Mouse (Mus musculus): ENCODE measurements around the gene Epha4. TPM values are rescaled to one million over a fixed set of nuclear protein-coding genes. Genes with fewer than 3 reads are reported as not detected.

The Epha4 gene
- polyA plus RNA-seq, 1 experiment = 8.5 TPM

DNA sequence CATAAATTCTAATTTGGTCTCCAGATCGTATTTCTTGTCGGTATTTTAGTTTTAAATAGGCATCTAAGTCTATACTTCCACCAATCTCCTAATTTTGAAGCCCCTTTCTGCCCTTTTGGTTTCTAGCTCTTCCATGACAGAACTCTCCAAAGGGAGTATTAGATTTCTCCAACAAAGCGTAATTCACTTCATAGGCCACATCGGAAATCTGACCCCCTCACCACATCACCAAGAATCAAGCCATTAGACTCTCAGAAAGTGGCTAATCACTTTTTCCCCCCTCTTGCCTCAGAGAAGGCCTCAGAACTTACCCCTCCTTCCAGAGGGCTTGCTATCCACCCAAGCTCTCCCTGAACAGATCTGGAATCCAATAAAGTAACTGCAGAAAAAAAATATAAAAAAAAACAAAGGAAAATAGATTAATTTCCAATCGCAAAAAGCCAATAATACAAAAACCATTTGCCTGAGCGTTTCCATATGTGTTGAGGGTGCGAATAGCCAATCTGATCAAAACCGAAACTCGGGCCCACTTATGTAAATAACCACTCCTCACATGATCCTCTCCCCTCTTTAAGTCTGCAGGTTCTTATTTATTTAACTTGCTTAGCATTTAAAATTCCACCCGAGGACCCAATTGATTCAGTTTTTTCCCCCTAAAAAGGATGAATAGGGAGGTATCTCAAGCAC, 3.4 kb downstream of the Epha4 start:
- TF ChIP-seq CTCF (IDR thresholded peaks at IDR 0.05; ENCODE audit: low read depth, low read length) (no peak), POLR2A (IDR thresholded peaks at IDR 0.05; ENCODE audit: insufficient read depth, low read length) (no peak), EP300 (IDR thresholded peaks at IDR 0.05; ENCODE audit: insufficient read depth, low read depth, low read length) (no peak)
- H3K27me3 ChIP-seq (ENCODE audit: control insufficient read depth, insufficient read depth, low read length, poor library complexity, severe bottlenecking) = no peaks in the 10 kb centered on the region
- H3K4me1 ChIP-seq (ENCODE audit: control insufficient read depth, insufficient read depth, low read length) = no peaks in the 10 kb centered on the region
- H3K9me3 ChIP-seq (replicated peaks; ENCODE audit: control insufficient read depth, insufficient read depth, low read length, poor library complexity, severe bottlenecking) = no peaks in the 10 kb centered on the region
- no peak overlapping the region for H3K4me3 ChIP-seq (ENCODE audit: low read depth, low read length)
- no peaks in the 10 kb centered on the region; the same call in 1 of the 2 replicates for H3K36me3 ChIP-seq (ENCODE audit: control insufficient read depth, insufficient read depth, low read length, poor library complexity, severe bottlenecking)
- H3K27ac ChIP-seq (ENCODE audit: insufficient read depth, low read length) = no peak overlapping the region
- no peak overlapping the region for H3K9ac ChIP-seq (ENCODE audit: low read depth, poor library complexity, severe bottlenecking)

GRCm38 (mm10) chr1:77510623-77511022, 4.3 kb downstream of the Epha4 start:
- Histone ChIP-seq H3K4me1 (ENCODE audit: control insufficient read depth, insufficient read depth, low read length) (no peaks in the 10 kb centered on the region), H3K9ac (ENCODE audit: low read depth, poor library complexity, severe bottlenecking) (no peak overlapping the region), H3K9me3 (replicated peaks; ENCODE audit: control insufficient read depth, insufficient read depth, low read length, poor library complexity, severe bottlenecking) (no peaks in the 10 kb centered on the region), H3K4me3 (ENCODE audit: low read depth, low read length) (no peak overlapping the region), H3K36me3 (ENCODE audit: control insufficient read depth, insufficient read depth, low read length, poor library complexity, severe bottlenecking) (no peaks in the 10 kb centered on the region; the same call in 1 of the 2 replicates), H3K27me3 (ENCODE audit: control insufficient read depth, insufficient read depth, low read length, poor library complexity, severe bottlenecking) (no peaks in the 10 kb centered on the region), H3K27ac (ENCODE audit: insufficient read depth, low read length) (no peak overlapping the region)
- no peak for TF ChIP-seq EP300 (IDR thresholded peaks at IDR 0.05; ENCODE audit: insufficient read depth, low read depth, low read length)

DNA sequence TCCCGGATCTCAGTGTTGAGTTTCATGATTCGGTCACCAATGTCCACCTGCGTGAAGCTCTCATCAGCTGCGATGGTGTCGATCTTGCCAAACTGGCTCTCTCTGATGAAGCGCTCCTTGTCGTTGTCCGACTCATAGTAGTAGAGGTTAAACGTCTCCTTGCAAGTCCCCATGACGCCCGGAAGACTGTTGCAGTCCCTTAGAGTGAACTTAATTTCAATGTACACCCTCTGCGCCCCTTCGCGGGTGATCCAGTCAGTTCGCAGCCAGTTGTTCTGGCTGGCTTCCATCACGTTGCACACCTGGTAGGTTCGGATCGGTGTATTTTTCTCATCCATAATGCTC, 8.1 kb downstream of the Epha4 start:
- H3K27me3 ChIP-seq (ENCODE audit: control insufficient read depth, insufficient read depth, low read length, poor library complexity, severe bottlenecking) = no peaks in the 10 kb centered on the region
- no peaks in the 10 kb centered on the region; the same call in 1 of the 2 replicates for H3K36me3 ChIP-seq (ENCODE audit: control insufficient read depth, insufficient read depth, low read length, poor library complexity, severe bottlenecking)
- no peak overlapping the region for H3K4me3 ChIP-seq (ENCODE audit: low read depth, low read length)
- TF ChIP-seq EP300 (IDR thresholded peaks at IDR 0.05; ENCODE audit: insufficient read depth, low read depth, low read length) = no peak
- no peak for TF ChIP-seq CTCF (IDR thresholded peaks at IDR 0.05; ENCODE audit: low read depth, low read length)
- TF ChIP-seq POLR2A (IDR thresholded peaks at IDR 0.05; ENCODE audit: insufficient read depth, low read length) = no peak
- peaks cover 2% of the 10 kb centered on the region for H3K4me1 ChIP-seq (ENCODE audit: control insufficient read depth, insufficient read depth, low read length)
- no peak overlapping the region for H3K9ac ChIP-seq (ENCODE audit: low read depth, poor library complexity, severe bottlenecking)
- no peaks in the 10 kb centered on the region for H3K9me3 ChIP-seq (replicated peaks; ENCODE audit: control insufficient read depth, insufficient read depth, low read length, poor library complexity, severe bottlenecking)
- H3K27ac ChIP-seq (ENCODE audit: insufficient read depth, low read length) = no peak overlapping the region

DNA sequence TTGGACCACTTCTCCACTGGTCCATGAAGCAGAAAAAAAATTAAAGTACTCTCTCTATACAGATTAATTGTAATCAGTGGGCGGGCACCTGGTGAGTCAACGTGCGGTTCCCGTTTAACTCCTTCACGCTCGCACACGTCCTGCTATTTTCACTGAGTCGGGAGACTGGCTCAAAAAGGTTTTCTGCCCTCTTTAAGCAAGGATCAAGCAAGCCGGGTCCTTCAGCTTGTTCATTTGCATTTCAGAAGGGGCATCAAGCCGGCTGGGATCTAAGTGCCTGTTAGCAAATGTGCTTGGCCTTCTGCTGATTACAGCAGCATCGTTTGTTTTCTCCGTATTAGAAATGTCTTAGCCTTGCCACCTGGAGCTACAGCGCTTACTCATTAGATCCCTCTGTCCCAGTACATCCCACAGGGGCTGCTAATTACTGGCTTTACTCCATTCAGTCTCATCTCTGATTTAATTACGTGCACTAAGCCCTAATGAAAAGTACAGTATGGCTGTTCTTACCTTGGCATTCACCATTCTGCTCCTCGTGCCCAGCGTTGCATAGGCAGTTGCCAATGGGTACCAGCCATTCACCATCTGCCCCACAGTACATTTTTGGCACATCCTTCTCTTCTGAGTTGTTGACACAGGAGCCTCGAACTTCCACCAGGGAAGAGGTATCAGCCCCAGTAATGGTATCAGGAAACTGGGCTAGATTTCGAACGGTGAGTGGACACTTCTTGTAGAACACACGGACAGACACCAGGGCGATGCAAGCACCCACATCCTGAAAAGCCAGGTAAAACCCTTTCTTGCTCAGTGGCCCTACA, 8.6 kb downstream of the Epha4 start:
- TF ChIP-seq CTCF (IDR thresholded peaks at IDR 0.05; ENCODE audit: low read depth, low read length) = no peak
- no peak for TF ChIP-seq EP300 (IDR thresholded peaks at IDR 0.05; ENCODE audit: insufficient read depth, low read depth, low read length)
- no peak for TF ChIP-seq POLR2A (IDR thresholded peaks at IDR 0.05; ENCODE audit: insufficient read depth, low read length)
- Histone ChIP-seq H3K4me3 (ENCODE audit: low read depth, low read length) (no peak overlapping the region), H3K9me3 (replicated peaks; ENCODE audit: control insufficient read depth, insufficient read depth, low read length, poor library complexity, severe bottlenecking) (no peaks in the 10 kb centered on the region), H3K27ac (ENCODE audit: insufficient read depth, low read length) (no peak overlapping the region), H3K27me3 (ENCODE audit: control insufficient read depth, insufficient read depth, low read length, poor library complexity, severe bottlenecking) (no peaks in the 10 kb centered on the region), H3K36me3 (ENCODE audit: control insufficient read depth, insufficient read depth, low read length, poor library complexity, severe bottlenecking) (no peaks in the 10 kb centered on the region; the same call in 1 of the 2 replicates), H3K4me1 (ENCODE audit: control insufficient read depth, insufficient read depth, low read length) (peaks cover 2% of the 10 kb centered on the region), H3K9ac (ENCODE audit: low read depth, poor library complexity, severe bottlenecking) (no peak overlapping the region)

GRCm38 (mm10) chr1:77505263-77505662, 9.6 kb downstream of the Epha4 start:
- H3K4me3 ChIP-seq (ENCODE audit: low read depth, low read length) = no peak overlapping the region
- H3K27ac ChIP-seq (ENCODE audit: insufficient read depth, low read length) = no peak overlapping the region
- no peaks in the 10 kb centered on the region for H3K9me3 ChIP-seq (replicated peaks; ENCODE audit: control insufficient read depth, insufficient read depth, low read length, poor library complexity, severe bottlenecking)
- H3K4me1 ChIP-seq (ENCODE audit: control insufficient read depth, insufficient read depth, low read length) = peaks cover 2% of the 10 kb centered on the region
- H3K27me3 ChIP-seq (ENCODE audit: control insufficient read depth, insufficient read depth, low read length, poor library complexity, severe bottlenecking) = no peaks in the 10 kb centered on the region
- no peaks in the 10 kb centered on the region; the same call in 1 of the 2 replicates for H3K36me3 ChIP-seq (ENCODE audit: control insufficient read depth, insufficient read depth, low read length, poor library complexity, severe bottlenecking)
- H3K9ac ChIP-seq (ENCODE audit: low read depth, poor library complexity, severe bottlenecking) = no peak overlapping the region
- TF ChIP-seq CTCF (IDR thresholded peaks at IDR 0.05; ENCODE audit: low read depth, low read length) = no peak

DNA sequence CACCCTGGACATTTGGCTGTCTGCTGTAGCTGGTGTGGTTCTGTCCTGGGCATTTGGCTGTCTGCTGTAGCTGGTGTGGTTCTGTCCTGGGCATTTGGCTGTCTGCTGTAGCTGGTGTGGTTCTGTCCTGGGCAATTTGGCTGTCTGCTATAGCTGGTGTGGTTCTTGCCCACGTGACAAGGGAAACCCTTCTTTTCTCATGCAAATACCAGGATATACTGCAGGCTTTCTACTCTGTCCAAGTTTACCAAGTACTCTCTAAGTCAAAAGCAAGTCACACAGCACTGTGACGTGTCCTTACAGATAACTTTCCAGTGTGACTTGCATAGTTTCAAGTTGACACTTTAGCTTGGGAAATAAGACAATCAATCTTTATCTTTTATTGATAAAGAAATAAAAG, 10.1 kb downstream of the Epha4 start:
- TF ChIP-seq POLR2A (IDR thresholded peaks at IDR 0.05; ENCODE audit: insufficient read depth, low read length) = no peak
- no peak for TF ChIP-seq EP300 (IDR thresholded peaks at IDR 0.05; ENCODE audit: insufficient read depth, low read depth, low read length)
- no peak for TF ChIP-seq CTCF (IDR thresholded peaks at IDR 0.05; ENCODE audit: low read depth, low read length)
- H3K36me3 ChIP-seq (ENCODE audit: control insufficient read depth, insufficient read depth, low read length, poor library complexity, severe bottlenecking) = no peaks in the 10 kb centered on the region; the same call in 1 of the 2 replicates
- no peak overlapping the region for H3K4me3 ChIP-seq (ENCODE audit: low read depth, low read length)
- H3K9me3 ChIP-seq (replicated peaks; ENCODE audit: control insufficient read depth, insufficient read depth, low read length, poor library complexity, severe bottlenecking) = no peaks in the 10 kb centered on the region
- no peak overlapping the region for H3K27ac ChIP-seq (ENCODE audit: insufficient read depth, low read length)
- H3K4me1 ChIP-seq (ENCODE audit: control insufficient read depth, insufficient read depth, low read length) = peaks cover 4% of the 10 kb centered on the region
- no peak overlapping the region for H3K9ac ChIP-seq (ENCODE audit: low read depth, poor library complexity, severe bottlenecking)
- no peaks in the 10 kb centered on the region for H3K27me3 ChIP-seq (ENCODE audit: control insufficient read depth, insufficient read depth, low read length, poor library complexity, severe bottlenecking)
